Comparison of ENCODE assay signal across 25 mouse cellular contexts in genomic region chr3:145676212-145676611, GRCm38 (mm10). TPM values are rescaled to one million over a fixed set of nuclear protein-coding genes. Genes with fewer than 3 reads are reported as not detected.
DNase-seq lines count a peak whose midpoint lies in the region; ATAC-seq and TF ChIP-seq lines count a peak whose summit lies in the region.
"Had no signal": no experiment of that assay in that cellular context is flagged by ENCODE, and none has a peak within 500 bp of the region (broad histone marks: within the 10 kb centered on the region; RNA-seq: fewer than 3 reads in every experiment).

No protein-coding gene starts in this region.

- ATAC-seq in Patski, result peak; percentile 51
- no peak for ATAC-seq in monocyte, adult 5-6 weeks (replicated peaks; ENCODE audit: insufficient number of reproducible peaks, low FRiP score, low TSS enrichment, poor library complexity, severe bottlenecking)
- ATAC-seq: CD4-positive, CD25-positive, alpha-beta regulatory T cell, adult 4 months; forebrain, embryonic 15.5 days; inflammation-experienced regulatory T-cells, adult 6 months; intestine, postnatal 0 days had no signal

- peaks cover 14% of the 10 kb centered on the region; the same call in 1 of the 2 replicates for H3K36me3 ChIP-seq in heart, embryonic 10.5 days
- H3K36me3 ChIP-seq: embryonic facial prominence, embryonic 10.5 days; forebrain, embryonic 15.5 days; G1E; hindbrain, embryonic 15.5 days had no signal

- no peak for DNase-seq in heart, embryonic 10.5 days (ENCODE audit: low spot score)
- no peak for DNase-seq in heart, postnatal 36 days
- DNase-seq in 3T3-L1 (ENCODE audit: low read depth, low spot score) (peak; percentile 96), Patski (ENCODE audit: low read depth, low spot score) (peak; percentile 54)
- peak; percentile 17 for DNase-seq in fibroblast of lung, adult 2 months (ENCODE audit: low read depth)
- no peak for DNase-seq in layer of hippocampus, adult 8-10 months (ENCODE audit: low spot score in 2 of 2)
- DNase-seq in Muller cell, postnatal 12 days (ENCODE audit: inconsistent ontology term), result no peak
- DNase-seq: adrenal gland, postnatal 10 days; cerebellum, adult 11-12 months; cerebellum, adult 9-10 months; cerebellum, postnatal 36 days; gastrocnemius, postnatal 14 days; heart, adult 2 months; kidney, adult 8-10 months had no signal

- TF ChIP-seq CTCF in Patski (IDR thresholded peaks at IDR 0.05), result no peak

- no peaks in the 10 kb centered on the region for H3K27me3 ChIP-seq in heart, embryonic 10.5 days (ENCODE audit: insufficient read depth, poor library complexity, severe bottlenecking)
- H3K27me3 ChIP-seq in Patski, result no peaks in the 10 kb centered on the region
- H3K27me3 ChIP-seq: forebrain, embryonic 15.5 days; heart, embryonic 13.5 days; hindbrain, embryonic 15.5 days had no signal

- 72% methylated on average over 6 of the region's 6 CpGs for WGBS in heart, embryonic 10.5 days

- POLR2A ChIA-PET in Patski (lab: Charles Lee), result no interaction called here

- CTCF ChIA-PET in Patski (lab: Charles Lee), result interaction anchor here (1.2 to 2.9 kb wide), 3 partner anchors 17 to 78 kb away, joined by 3 to 9 read pairs (median 3); no protein-coding TSS in a partner anchor

- H3K9me3 ChIP-seq in heart, embryonic 10.5 days, result no peaks in the 10 kb centered on the region
- H3K9me3 ChIP-seq: embryonic facial prominence, embryonic 10.5 days; forebrain, embryonic 15.5 days; heart, embryonic 13.5 days; hindbrain, embryonic 15.5 days had no signal

- H3K4me1 ChIP-seq in heart, embryonic 10.5 days, result peaks cover 19% of the 10 kb centered on the region
- H3K4me1 ChIP-seq: hindbrain, embryonic 15.5 days had no signal

- in situ Hi-C loops in Patski (cut with MboI; ENCODE audit: low pct_unique_long_range_greater_than_20kb), result no loop called here

- intact Hi-C loops in heart, postnatal 36 days (cut with DNase I), result no loop called here

- peak overlapping the region; percentile 67; the same call in 1 of the 2 replicates for H3K27ac ChIP-seq in heart, embryonic 10.5 days
- H3K27ac ChIP-seq: embryonic facial prominence, embryonic 10.5 days; forebrain, embryonic 15.5 days; hindbrain, embryonic 15.5 days had no signal

- H3K4me3 ChIP-seq in heart, embryonic 10.5 days, result no peak overlapping the region
- H3K4me3 ChIP-seq: embryonic facial prominence, embryonic 10.5 days; erythroblast, embryonic 14.5 days; forebrain, embryonic 15.5 days; heart, adult 2 months; heart, embryonic 13.5 days; hindbrain, embryonic 15.5 days had no signal

RNA-seq across cellular contexts. Expression of gene Ccn1, which starts 26.4 kb away (rescaled TPM):
- 78.7 and 82.7 TPM in 2 replicates for polyA plus RNA-seq in heart, embryonic 10.5 days (2016; fragmentation: Nextera tagmentation; extraction: Ambion mirVana)
- total RNA-seq in heart, postnatal 36 days (2021), result 10 to 100 TPM; 55.0 to 68.6 TPM
- polyA plus RNA-seq in Patski (2021), result 1,216 TPM
- total RNA-seq in layer of hippocampus, adult 8-10 months (2022), result 10 to 100 TPM in 1 of 4 experiments, 1 to 10 TPM in 3; 2.2 to 11.9 (median 5.3) TPM
- not detected in 3 replicates for total RNA-seq in monocyte, adult 5-6 weeks (2017)
- total RNA-seq: G1E; hematopoietic stem cell, adult 5-6 weeks had no signal
- polyA plus RNA-seq: CD4-positive, CD25-positive, alpha-beta regulatory T cell, adult 4 months; G1E; inflammation-experienced regulatory T-cells, adult 6 months had no signal

Comparison
In these comparisons a context has a peak if more than half of its experiments do, and no peak if none do; other contexts are left out.
1. DNase-seq: peak in 3T3-L1 (single experiment), Patski (single experiment) and fibroblast of lung, adult 2 months (single experiment); none in heart, embryonic 10.5 days (single experiment), heart, postnatal 36 days (0 of 2), layer of hippocampus, adult 8-10 months (0 of 2) and Muller cell, postnatal 12 days (single experiment).
2. RNA of gene Ccn1, which starts 26.4 kb away (total RNA-seq): 55.0 to 68.6 TPM in heart, postnatal 36 days; 2.2 to 11.9 TPM in layer of hippocampus, adult 8-10 months and not detected in monocyte, adult 5-6 weeks; every median in the first group is over 4 times any median in the second.